Mouse (Mus musculus) heart, adult 2 months (tissue): ENCODE measurements around the gene Cd7.

Source experiments
- CTCF ChIP-seq: fragments of 200-600 bp; IDR thresholded peaks from 2 replicates; pipeline ENCODE4 v1.8.1; 2022; ENCODE audit warnings: antibody characterized with exemption, mild to moderate bottlenecking, moderate library complexity
- EP300 ChIP-seq: fragments of 200-500 bp; IDR thresholded peaks from 2 replicates; pipeline ENCODE4 v1.6.1; 2011; ENCODE audit warnings: low read depth, low read length, control low read depth; ENCODE audit not compliant: insufficient read depth
- POLR2A ChIP-seq: fragments of 200-500 bp; IDR thresholded peaks from 2 replicates; pipeline ENCODE4 v1.6.1; 2011; ENCODE audit warnings: mild to moderate bottlenecking, low read depth, low read length, control low read depth; ENCODE audit not compliant: insufficient read depth

- TF ChIP-seq POLR2A: no peak
- TF ChIP-seq CTCF: no peak
- TF ChIP-seq EP300: no peak
Measured at GRCm38 (mm10) chr11:121038366-121039240, 615 bp downstream of the Cd7 start.
